ENCODE assay signal across 14 mouse cellular contexts in the genomic region with DNA sequence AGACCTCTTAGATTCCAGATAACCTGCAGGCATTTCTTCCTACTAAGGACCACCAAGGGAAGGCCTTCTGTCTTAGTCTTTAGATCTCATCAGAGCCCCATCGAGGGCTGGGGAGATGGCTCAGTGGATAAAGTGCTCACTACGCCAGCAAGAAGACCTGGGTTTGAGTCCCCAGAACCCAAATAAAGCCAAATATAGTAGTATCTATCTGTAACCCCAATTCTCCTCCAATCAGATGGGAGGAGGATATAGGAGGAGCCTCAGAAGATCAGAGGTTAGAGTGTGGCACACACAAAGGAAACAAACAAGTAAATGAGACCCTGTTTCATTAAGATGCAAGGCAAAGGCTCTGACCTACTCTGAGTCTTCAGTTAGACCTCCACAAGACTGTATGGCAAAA. TPM values are rescaled to one million over a fixed set of nuclear protein-coding genes. Genes with fewer than 3 reads are reported as not detected.
A peak's percentile ranks its signal among the peaks of the same experiment; 100 is the strongest.
DNase-seq lines count a peak whose midpoint lies in the region; ATAC-seq and TF ChIP-seq lines count a peak whose summit lies in the region.
"Had no signal": no experiment of that assay in that cellular context is flagged by ENCODE, and none has a peak within 500 bp of the region (broad histone marks: within the 10 kb centered on the region; RNA-seq: fewer than 3 reads in every experiment).

No protein-coding gene starts in this region.

- no peaks in the 10 kb centered on the region for H3K4me1 ChIP-seq in liver, adult 2 months (ENCODE audit: control insufficient read depth, insufficient read depth, low read length)
- H3K4me1 ChIP-seq in liver, embryonic 13.5 days (replicated peaks) = peaks cover 67% of the 10 kb centered on the region
- H3K4me1 ChIP-seq in stomach, postnatal 0 days (replicated peaks; ENCODE audit: control insufficient read depth, insufficient read depth) = 0 out of 2 replicates have a peak, but pooled peaks cover 5% of the 10 kb centered on the region

- no peak overlapping the region; the same call in 1 of the 2 replicates for H3K4me2 ChIP-seq in liver, embryonic 13.5 days
- H3K4me2 ChIP-seq in stomach, postnatal 0 days (replicated peaks; ENCODE audit: low read depth) = no peak overlapping the region
- H3K4me2 ChIP-seq: limb, embryonic 12.5 days; midbrain, embryonic 13.5 days had no signal

- H3K36me3 ChIP-seq in liver, adult 2 months (ENCODE audit: control insufficient read depth, insufficient read depth, low read length) = no peaks in the 10 kb centered on the region
- H3K36me3 ChIP-seq in liver, embryonic 13.5 days = no peaks in the 10 kb centered on the region
- H3K36me3 ChIP-seq in stomach, postnatal 0 days (ENCODE audit: control insufficient read depth, insufficient read depth, low read length) = no peaks in the 10 kb centered on the region
- H3K36me3 ChIP-seq: limb, embryonic 12.5 days; midbrain, embryonic 13.5 days had no signal

- peak overlapping the region; percentile 82 for H3K27ac ChIP-seq in gastrocnemius, adult 2 months
- H3K27ac ChIP-seq in liver, adult 2 months (replicated peaks; ENCODE audit: insufficient read depth, low read depth, low read length) = peak overlapping the region; percentile 31; the same call in 1 of the 2 replicates
- peak overlapping the region; percentile 79 for H3K27ac ChIP-seq in liver, embryonic 13.5 days
- H3K27ac ChIP-seq in stomach, postnatal 0 days (replicated peaks) = peak overlapping the region; percentile 89
- H3K27ac ChIP-seq: hindbrain, postnatal 0 days; limb, embryonic 12.5 days; midbrain, embryonic 13.5 days had no signal

- no peak overlapping the region for H3K4me3 ChIP-seq in gastrocnemius, adult 2 months
- no peak overlapping the region for H3K4me3 ChIP-seq in liver, adult 2 months (ENCODE audit: insufficient read depth, low read depth, low read length)
- no peak overlapping the region for H3K4me3 ChIP-seq in liver, embryonic 13.5 days (replicated peaks)
- H3K4me3 ChIP-seq in stomach, postnatal 0 days (ENCODE audit: low read depth, low read length) = no peak overlapping the region
- H3K4me3 ChIP-seq: limb, embryonic 12.5 days; midbrain, embryonic 13.5 days had no signal

- no peak for ATAC-seq in liver, embryonic 13.5 days (ENCODE audit: low read depth)
- no peak for ATAC-seq in stomach, postnatal 0 days (ENCODE audit: low FRiP score, low TSS enrichment)
- no peak for ATAC-seq in erythroid progenitor cell, adult 5-6 weeks (replicated peaks; ENCODE audit: low FRiP score, poor library complexity, severe bottlenecking)
- ATAC-seq: forebrain, postnatal 0 days; hindbrain, postnatal 0 days; midbrain, embryonic 13.5 days had no signal

- no peaks in the 10 kb centered on the region for H3K27me3 ChIP-seq in liver, adult 2 months (ENCODE audit: control insufficient read depth, insufficient read depth, low read length)
- H3K27me3 ChIP-seq in liver, embryonic 13.5 days = no peaks in the 10 kb centered on the region
- no peaks in the 10 kb centered on the region for H3K27me3 ChIP-seq in stomach, postnatal 0 days (ENCODE audit: control insufficient read depth, insufficient read depth, low read length)
- H3K27me3 ChIP-seq: limb, embryonic 12.5 days; midbrain, embryonic 13.5 days had no signal

- intact Hi-C loops in gastrocnemius, adult 2 months (cut with DNase I) = no loop called here

- 85% methylated on average over 2 of the region's 2 CpGs for WGBS in liver, adult 2 months
- 33% methylated on average over 2 of the region's 2 CpGs for WGBS in liver, embryonic 13.5 days (ENCODE audit: insufficient replicate concordance)
- WGBS in stomach, postnatal 0 days = 60% methylated on average over 2 of the region's 2 CpGs

- H3K9ac ChIP-seq in liver, adult 2 months (ENCODE audit: low read depth, low read length) = no peak overlapping the region
- peak overlapping the region; percentile 49; the same call in 1 of the 2 replicates for H3K9ac ChIP-seq in liver, embryonic 13.5 days
- no peak overlapping the region for H3K9ac ChIP-seq in stomach, postnatal 0 days (ENCODE audit: low read length)
- H3K9ac ChIP-seq: forebrain, postnatal 0 days; limb, embryonic 12.5 days; midbrain, embryonic 13.5 days had no signal

- TF ChIP-seq EP300 in stomach, postnatal 0 days (optimal IDR thresholded peaks at IDR 0.05) = no peak

- H3K79me2 ChIP-seq in liver, adult 2 months (ENCODE audit: control insufficient read depth, insufficient read depth, low read length) = no peaks in the 10 kb centered on the region

- no peak for DNase-seq in gastrocnemius, adult 2 months
- DNase-seq in gastrocnemius, postnatal 10 days = no peak
- no peak for DNase-seq in liver, adult 2 months (ENCODE audit: extremely low read depth, low read depth, low spot score)
- DNase-seq in liver = no peak
- no peak for DNase-seq in liver, embryonic 13.5 days
- DNase-seq in stomach, postnatal 0 days (ENCODE audit: low spot score) = no peak
- DNase-seq in frontal cortex, postnatal 10 days (ENCODE audit: low spot score in 2 of 2) = no peak
- DNase-seq: cerebellum, adult 8-10 months; forebrain, postnatal 0 days; layer of hippocampus, postnatal 36 days had no signal

- no peaks in the 10 kb centered on the region for H3K9me3 ChIP-seq in liver, embryonic 13.5 days (replicated peaks)
- H3K9me3 ChIP-seq in stomach, postnatal 0 days (ENCODE audit: control insufficient read depth, low read length) = no peaks in the 10 kb centered on the region
- H3K9me3 ChIP-seq: limb, embryonic 12.5 days; midbrain, embryonic 13.5 days had no signal

- TF ChIP-seq POLR2A in liver, adult 2 months (IDR thresholded peaks at IDR 0.05; ENCODE audit: extremely low read depth, insufficient read depth, low read length) = no peak

- no peak for TF ChIP-seq CTCF in gastrocnemius, adult 2 months (IDR thresholded peaks at IDR 0.05)
- no peak for TF ChIP-seq CTCF in liver, adult 2 months (IDR thresholded peaks at IDR 0.05; ENCODE audit: low read depth, low read length)
- TF ChIP-seq CTCF in stomach, postnatal 0 days (IDR thresholded peaks at IDR 0.05; ENCODE audit: low read depth) = no peak

RNA-seq across cellular contexts. Expression of gene Sema4d, which starts 36.4 kb away (rescaled TPM):
- 100 to 1,000 TPM; 110 to 132 TPM for total RNA-seq in gastrocnemius, adult 2 months (2021)
- total RNA-seq in gastrocnemius, postnatal 10 days (2021) = 100 to 1,000 TPM; 125 to 130 TPM
- total RNA-seq in liver, adult 2 months (2014; rRNA removed) = 0.40 and 0.74 TPM in 2 replicates
- 0.94 and 1.2 TPM in 2 replicates for polyA plus RNA-seq in liver, adult 2 months (2012; rRNA removed)
- polyA plus RNA-seq in liver, embryonic 13.5 days (2015; fragmentation: Nextera tagmentation; extraction: Ambion mirVana) = 6.0 and 7.6 TPM in 2 replicates
- 6.7 and 8.0 TPM in 2 replicates for polyA plus RNA-seq in stomach, postnatal 0 days (2015; fragmentation: Nextera tagmentation; extraction: Ambion mirVana)
- 9.6 and 14.1 TPM in 2 replicates for total RNA-seq in erythroid progenitor cell, adult 5-6 weeks (2015; ENCODE audit: low replicate concordance)
- 6.3 and 10.2 TPM in 2 replicates for total RNA-seq in erythroid progenitor cell, adult 5-6 weeks (2017; ENCODE audit: low replicate concordance)

Comparison
In these comparisons a context has a peak if more than half of its experiments do, and no peak if none do; other contexts are left out.
1. H3K27ac ChIP-seq: peak in every context shown above with its lines; median percentile 89 in stomach, postnatal 0 days; 82 in gastrocnemius, adult 2 months; 79 in liver, embryonic 13.5 days; 31 in liver, adult 2 months.
2. RNA of gene Sema4d, which starts 36.4 kb away (total RNA-seq): 110 to 132 TPM in gastrocnemius, adult 2 months and 125 to 130 TPM in gastrocnemius, postnatal 10 days; 6.3 to 14.1 TPM in erythroid progenitor cell, adult 5-6 weeks and 0.40 to 0.74 TPM in liver, adult 2 months; every median in the first group is over 4 times any median in the second.